In genomic region chr11:49219271-49219670, GRCm38 (mm10) we compare ENCODE assay signal across 24 mouse cellular contexts. TPM values are rescaled to one million over a fixed set of nuclear protein-coding genes. Genes with fewer than 3 reads are reported as not detected.
"Had no signal": no experiment of that assay in that cellular context is flagged by ENCODE, and none has a peak within 500 bp of the region (broad histone marks: within the 10 kb centered on the region; RNA-seq: fewer than 3 reads in every experiment).

No protein-coding gene starts in this region.

- ATAC-seq: midbrain, embryonic 16.5 days had no signal

- H3K4me1 ChIP-seq: midbrain, embryonic 10.5 days; midbrain, embryonic 12.5 days; neural tube, embryonic 13.5 days; neural tube, embryonic 15.5 days had no signal

- H3K9ac ChIP-seq: lung, embryonic 14.5 days; midbrain, embryonic 12.5 days; neural tube, embryonic 13.5 days; neural tube, embryonic 15.5 days had no signal

- DNase-seq: lung, adult 18-20 months; lung, embryonic 14.5 days; lung, postnatal 10 days; lung, postnatal 4 days; midbrain, embryonic 14.5 days; retina, postnatal 1 day; right cerebral cortex, adult 18-20 months; right cerebral cortex, postnatal 25 days; right cerebral cortex, postnatal 4 days; spleen, adult 18-20 months; thymus, adult 18-20 months; thymus, postnatal 14 days; thymus, postnatal 36 days had no signal

- H3K4me2 ChIP-seq: lung, embryonic 14.5 days; midbrain, embryonic 12.5 days; neural tube, embryonic 13.5 days; neural tube, embryonic 15.5 days had no signal

- H3K4me3 ChIP-seq: midbrain, embryonic 10.5 days; midbrain, embryonic 12.5 days; myocyte; neural tube, embryonic 13.5 days; neural tube, embryonic 15.5 days had no signal

- H3K9me3 ChIP-seq: midbrain, embryonic 10.5 days; midbrain, embryonic 12.5 days; neural tube, embryonic 13.5 days; neural tube, embryonic 15.5 days had no signal

- H3K27me3 ChIP-seq: midbrain, embryonic 12.5 days; neural tube, embryonic 13.5 days; neural tube, embryonic 15.5 days had no signal

- H3K27ac ChIP-seq: midbrain, embryonic 10.5 days; midbrain, embryonic 12.5 days; neural tube, embryonic 13.5 days; neural tube, embryonic 15.5 days had no signal

RNA-seq across cellular contexts. Expression of gene Btnl9, which starts 32.3 kb away (rescaled TPM):
- polyA plus RNA-seq: midbrain, embryonic 10.5 days; midbrain, embryonic 12.5 days; midbrain, embryonic 14.5 days; myocyte had no signal

RNA-seq across cellular contexts. Expression of gene Olfr1393, which starts 58.8 kb away (rescaled TPM):
- total RNA-seq: megakaryocyte, adult 5-6 weeks; megakaryocyte-erythroid progenitor cell, adult 5-6 weeks had no signal
- polyA plus RNA-seq: lung, embryonic 14.5 days; midbrain, embryonic 16.5 days; myocyte; neural tube, embryonic 13.5 days; neural tube, embryonic 15.5 days; stomach, embryonic 14.5 days; stomach, embryonic 16.5 days; thymus, postnatal 0 days had no signal
